ENCODE assay signal across 18 mouse cellular contexts in the genomic region with DNA sequence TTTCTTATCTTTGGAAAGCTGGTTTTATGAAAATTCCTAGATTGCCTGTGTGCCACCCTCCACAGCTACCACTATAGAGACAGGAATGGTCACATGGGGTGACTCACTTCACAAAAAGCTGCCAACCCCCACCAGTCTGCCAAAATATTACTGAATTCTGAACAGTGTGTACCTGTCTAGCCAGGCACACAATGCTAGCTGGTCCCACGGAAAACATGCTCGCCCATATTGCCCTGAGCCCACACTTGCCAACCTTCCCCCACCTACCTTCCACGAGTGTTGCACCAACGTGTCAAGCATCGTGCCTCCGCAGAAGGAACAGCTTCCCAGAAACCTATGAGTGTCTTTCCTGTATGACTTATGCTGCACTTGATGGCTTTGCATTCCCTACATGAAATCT. TPM values are rescaled to one million over a fixed set of nuclear protein-coding genes. Genes with fewer than 3 reads are reported as not detected.
A peak's percentile ranks its signal among the peaks of the same experiment; 100 is the strongest.
DNase-seq lines count a peak whose midpoint lies in the region; ATAC-seq lines count a peak whose summit lies in the region.
"Had no signal": no experiment of that assay in that cellular context is flagged by ENCODE, and none has a peak within 500 bp of the region (broad histone marks: within the 10 kb centered on the region; RNA-seq: fewer than 3 reads in every experiment).

No protein-coding gene starts in this region.

- no peaks in the 10 kb centered on the region for H3K9me3 ChIP-seq in megakaryocyte, embryonic 14.5 days
- no peaks in the 10 kb centered on the region for H3K9me3 ChIP-seq in forebrain, embryonic 15.5 days
- H3K9me3 ChIP-seq: embryonic facial prominence, embryonic 10.5 days; heart, embryonic 13.5 days; neural tube, embryonic 13.5 days had no signal

- peaks cover 6% of the 10 kb centered on the region for H3K36me3 ChIP-seq in megakaryocyte, embryonic 14.5 days (replicated peaks; ENCODE audit: low read length)
- no peaks in the 10 kb centered on the region for H3K36me3 ChIP-seq in forebrain, embryonic 15.5 days
- H3K36me3 ChIP-seq: embryonic facial prominence, embryonic 10.5 days; heart, embryonic 13.5 days; neural tube, embryonic 13.5 days had no signal

- WGBS in forebrain, embryonic 15.5 days: 85% methylated on average over 6 of the region's 6 CpGs

- ATAC-seq in megakaryocyte, adult 5-6 weeks (ENCODE audit: poor library complexity, severe bottlenecking): no peak
- no peak for ATAC-seq in forebrain, embryonic 15.5 days (replicated peaks)
- ATAC-seq: forebrain, embryonic 16.5 days; inflammation-experienced regulatory T-cells, adult 6 months; Patski had no signal

- no peak overlapping the region for H3K27ac ChIP-seq in forebrain, embryonic 15.5 days (replicated peaks)
- H3K27ac ChIP-seq: embryonic facial prominence, embryonic 10.5 days; heart, embryonic 13.5 days; neural tube, embryonic 13.5 days had no signal

- peaks cover 20% of the 10 kb centered on the region for H3K4me1 ChIP-seq in megakaryocyte, embryonic 14.5 days
- H3K4me1 ChIP-seq in forebrain, embryonic 15.5 days: peaks cover 7% of the 10 kb centered on the region

- no peak overlapping the region for H3K4me2 ChIP-seq in forebrain, embryonic 15.5 days (replicated peaks)
- H3K4me2 ChIP-seq: heart, embryonic 13.5 days; liver, embryonic 11.5 days; lung, embryonic 14.5 days; neural tube, embryonic 13.5 days had no signal

- H3K4me3 ChIP-seq in megakaryocyte, embryonic 14.5 days (replicated peaks): peak overlapping the region; percentile 2
- no peak overlapping the region for H3K4me3 ChIP-seq in forebrain, embryonic 15.5 days
- H3K4me3 ChIP-seq: embryonic facial prominence, embryonic 10.5 days; erythroblast, embryonic 14.5 days; heart, embryonic 13.5 days; neural tube, embryonic 13.5 days had no signal

- H3K9ac ChIP-seq in forebrain, embryonic 15.5 days (replicated peaks): no peak overlapping the region
- H3K9ac ChIP-seq: heart, embryonic 13.5 days; lung, embryonic 14.5 days; neural tube, embryonic 13.5 days had no signal

- peaks cover 5% of the 10 kb centered on the region for H3K27me3 ChIP-seq in megakaryocyte, embryonic 14.5 days (replicated peaks)
- no peaks in the 10 kb centered on the region for H3K27me3 ChIP-seq in forebrain, embryonic 15.5 days
- H3K27me3 ChIP-seq: heart, embryonic 13.5 days; neural tube, embryonic 13.5 days; Patski had no signal

- DNase-seq in NIH3T3 (ENCODE audit: low read depth): peak; percentile 35
- DNase-seq in layer of hippocampus, postnatal 10 days (ENCODE audit: low spot score in 2 of 2): peak; percentile 63 to 70
- peak; percentile 72 to 77 for DNase-seq in right cerebral cortex, postnatal 36 days (ENCODE audit: low spot score in 2 of 2)
- no peak for DNase-seq in gastrocnemius, adult 18-20 months (ENCODE audit: low spot score)
- DNase-seq: cerebellum, adult 11 months; cerebellum, postnatal 25 days; lung, embryonic 14.5 days had no signal

RNA-seq across cellular contexts. Expression of gene Btbd9, which starts 4.9 kb away (rescaled TPM):
- polyA plus RNA-seq in megakaryocyte, embryonic 14.5 days (2012; ENCODE audit: insufficient read depth, low replicate concordance): 80.3 and 125 TPM in 2 replicates
- 16.3 and 21.0 TPM in 2 replicates for total RNA-seq in megakaryocyte, adult 5-6 weeks (2015)
- total RNA-seq in megakaryocyte, adult 5-6 weeks (2017): 12.6 and 15.5 TPM in 2 replicates
- total RNA-seq in layer of hippocampus, postnatal 10 days (2021): 100 to 1,000 TPM; 104 to 109 TPM
- total RNA-seq in gastrocnemius, adult 18-20 months (2021): 10 to 100 TPM; 11.5 to 15.2 TPM
- polyA plus RNA-seq in forebrain, embryonic 15.5 days (2015; fragmentation: Nextera tagmentation; extraction: Ambion mirVana): 141 and 146 TPM in 2 replicates

RNA-seq across cellular contexts. Expression of gene Dnah8, which starts 43.0 kb away (rescaled TPM):
- not detected in 2 replicates for polyA plus RNA-seq in megakaryocyte, embryonic 14.5 days (2012; ENCODE audit: insufficient read depth, low replicate concordance)
- 23.8 and 24.3 TPM in 2 replicates for total RNA-seq in megakaryocyte, adult 5-6 weeks (2015)
- 35.7 and 43.9 TPM in 2 replicates for total RNA-seq in megakaryocyte, adult 5-6 weeks (2017)
- total RNA-seq in layer of hippocampus, postnatal 10 days (2021): 1 to 10 TPM; 2.7 to 4.2 TPM
- total RNA-seq in gastrocnemius, adult 18-20 months (2021): under 1 TPM; 0.02 to 0.19 TPM
- polyA plus RNA-seq in forebrain, embryonic 15.5 days (2015; fragmentation: Nextera tagmentation; extraction: Ambion mirVana): 0.83 and 1.5 TPM in 2 replicates
- polyA plus RNA-seq: Patski had no signal

RNA-seq across cellular contexts. Expression of gene Glo1, which starts 45.5 kb away (rescaled TPM):
- polyA plus RNA-seq in megakaryocyte, embryonic 14.5 days (2012; ENCODE audit: insufficient read depth, low replicate concordance): 0.65 and 21.7 TPM in 2 replicates
- total RNA-seq in megakaryocyte, adult 5-6 weeks (2015): 52.5 and 55.3 TPM in 2 replicates
- 56.7 and 61.8 TPM in 2 replicates for total RNA-seq in megakaryocyte, adult 5-6 weeks (2017)
- total RNA-seq in layer of hippocampus, postnatal 10 days (2021): 100 to 1,000 TPM; 153 TPM
- total RNA-seq in gastrocnemius, adult 18-20 months (2021): 100 to 1,000 TPM; 161 to 164 TPM
- polyA plus RNA-seq in forebrain, embryonic 15.5 days (2015; fragmentation: Nextera tagmentation; extraction: Ambion mirVana): 163 and 174 TPM in 2 replicates

Comparison
In these comparisons a context has a peak if more than half of its experiments do, and no peak if none do; other contexts are left out.
1. RNA of gene Btbd9, which starts 4.9 kb away (total RNA-seq): 104 to 109 TPM in layer of hippocampus, postnatal 10 days; 12.6 to 21.0 TPM in megakaryocyte, adult 5-6 weeks and 11.5 to 15.2 TPM in gastrocnemius, adult 18-20 months; every median in the first group is over 4 times any median in the second.
2. RNA of gene Dnah8, which starts 43.0 kb away (total RNA-seq): 23.8 to 43.9 TPM in megakaryocyte, adult 5-6 weeks; 2.7 to 4.2 TPM in layer of hippocampus, postnatal 10 days and 0.02 to 0.19 TPM in gastrocnemius, adult 18-20 months; every median in the first group is over 4 times any median in the second.